Mouse (Mus musculus): ENCODE measurements around the gene Tsga10.

The Tsga10 gene

GRCm38 (mm10) chr1:37869362-37869761 is 3.1 kb upstream of the Tsga10 start:
- no peak for TF ChIP-seq GATA4 (IDR thresholded peaks at IDR 0.05; ENCODE audit: insufficient replicate concordance, low read length)

- TF ChIP-seq GATA4 (IDR thresholded peaks at IDR 0.05; ENCODE audit: insufficient replicate concordance, low read length): no peak
These were observed 2.4 kb upstream of the Tsga10 start for GRCm38 (mm10) chr1:37868640-37869039.

GRCm38 (mm10) chr1:37867684-37868322 is 1.6 kb upstream of the Tsga10 start:
- TF ChIP-seq GATA4 (IDR thresholded peaks at IDR 0.05; ENCODE audit: insufficient replicate concordance, low read length): no peak

GRCm38 (mm10) chr1:37867056-37867455 is 827 bp upstream of the Tsga10 start:
- TF ChIP-seq GATA4 (IDR thresholded peaks at IDR 0.05; ENCODE audit: insufficient replicate concordance, low read length): no peak

GRCm38 (mm10) chr1:37865401-37866215 is 621 bp downstream of the Tsga10 start:
- no peak for TF ChIP-seq GATA4 (IDR thresholded peaks at IDR 0.05; ENCODE audit: insufficient replicate concordance, low read length)

- peak; percentile 39; the same call in 1 of the 2 replicates for TF ChIP-seq GATA4 (IDR thresholded peaks at IDR 0.05; ENCODE audit: insufficient replicate concordance, low read length)
These were observed 1.5 kb downstream of the Tsga10 start for GRCm38 (mm10) chr1:37864511-37865400.

DNA sequence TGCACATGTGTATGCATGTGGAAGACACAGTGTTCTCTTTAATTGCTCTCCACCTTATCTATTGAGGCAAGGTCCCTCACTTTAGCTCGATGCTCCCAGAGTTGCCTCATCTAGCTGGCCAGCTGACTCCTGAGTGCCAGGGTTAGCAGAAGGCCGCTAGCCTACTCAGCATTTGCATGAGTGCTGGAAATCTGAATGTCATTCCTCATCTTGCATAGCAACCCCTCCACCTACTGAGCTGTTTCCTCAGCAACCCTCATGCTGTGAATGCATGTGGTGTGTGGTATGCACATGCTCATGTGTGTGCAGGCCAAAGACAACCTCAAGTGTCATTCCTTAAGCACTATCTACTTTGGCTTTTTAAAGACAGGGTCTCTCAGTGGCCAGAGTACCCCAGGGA is 15.5 kb downstream of the Tsga10 start:
- no peak for TF ChIP-seq GATA4 (IDR thresholded peaks at IDR 0.05; ENCODE audit: insufficient replicate concordance, low read length)

DNA sequence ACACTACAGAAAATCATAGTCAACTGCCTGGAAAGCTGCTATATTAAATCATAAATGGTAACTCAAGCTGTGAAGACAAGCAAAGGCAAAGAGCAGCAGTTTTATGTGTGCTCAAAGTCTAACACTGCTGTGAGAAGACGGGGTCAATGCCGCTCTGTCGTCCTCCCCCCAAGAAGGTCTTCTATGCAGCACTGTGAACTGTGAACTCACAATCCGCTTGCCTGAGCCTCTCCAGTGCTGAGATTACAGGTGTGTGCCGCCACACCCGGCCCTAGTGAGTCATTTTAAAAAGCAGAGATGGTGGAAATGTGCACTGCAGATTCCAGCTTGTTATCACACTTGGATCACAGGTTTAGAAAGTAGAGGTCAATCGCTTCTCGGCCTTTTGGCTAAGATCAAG is 19.4 kb downstream of the Tsga10 start:
- no peak for TF ChIP-seq GATA4 (IDR thresholded peaks at IDR 0.05; ENCODE audit: insufficient replicate concordance, low read length)

DNA sequence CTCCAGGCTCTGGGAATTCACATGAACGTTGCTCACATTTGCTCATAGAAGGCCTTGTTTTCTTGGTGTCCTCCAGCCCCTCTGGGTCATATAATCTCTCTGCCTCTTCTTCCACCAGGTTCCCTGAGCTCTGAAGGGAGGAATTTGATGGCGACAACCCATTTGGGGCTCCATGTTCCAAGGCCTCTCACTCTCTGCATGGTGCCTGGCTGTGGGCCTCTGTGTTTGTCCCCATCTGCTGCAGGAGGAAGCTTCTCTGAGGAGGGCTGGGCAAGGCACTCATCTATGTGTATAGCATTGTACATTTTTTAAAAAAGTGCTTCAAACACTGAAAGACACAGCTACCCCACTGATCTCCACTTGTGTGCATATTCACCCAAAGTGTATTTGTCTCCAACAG is 34.5 kb downstream of the Tsga10 start:
- TF ChIP-seq GATA4 (IDR thresholded peaks at IDR 0.05; ENCODE audit: insufficient replicate concordance, low read length): no peak

DNA sequence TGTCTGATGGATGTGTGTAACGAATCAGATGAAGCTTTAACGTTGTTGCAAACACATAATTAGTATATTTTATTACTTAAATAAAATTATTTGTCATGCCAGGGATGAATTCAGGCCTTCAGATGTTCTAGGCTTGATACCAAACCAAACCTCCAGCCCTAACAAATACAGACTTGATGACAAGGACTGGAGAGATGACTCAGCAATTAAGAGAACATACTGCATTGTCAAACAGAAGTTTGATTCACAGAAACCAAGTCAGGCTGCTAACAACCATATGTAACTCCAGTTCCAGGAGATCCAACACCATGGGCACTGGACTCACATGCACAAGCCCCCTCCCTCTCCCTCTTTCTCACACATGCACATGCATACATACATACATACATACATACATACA is 65.9 kb downstream of the Tsga10 start:
- no peak for TF ChIP-seq GATA4 (IDR thresholded peaks at IDR 0.05; ENCODE audit: insufficient replicate concordance, low read length)

GRCm38 (mm10) chr1:37799505-37799904 is 66.7 kb downstream of the Tsga10 start:
- no peak for TF ChIP-seq GATA4 (IDR thresholded peaks at IDR 0.05; ENCODE audit: insufficient replicate concordance, low read length)

DNA sequence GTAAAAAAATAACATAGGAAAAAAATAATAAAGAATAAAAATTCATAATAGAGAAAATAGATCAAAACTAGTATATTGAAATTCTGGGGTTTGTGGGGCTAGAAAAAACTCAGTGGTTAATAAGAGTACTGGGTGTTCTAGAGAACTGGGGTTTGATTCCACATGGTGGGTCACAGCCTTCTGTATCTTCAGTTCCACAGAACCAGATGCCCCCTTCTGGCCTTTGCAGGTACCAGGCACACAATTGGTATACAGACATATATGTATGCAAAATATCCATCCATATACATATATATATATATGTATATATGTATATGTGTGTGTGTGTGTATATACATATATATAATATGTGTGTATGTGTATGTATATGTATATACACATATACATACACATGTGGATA is 106.8 kb downstream of the Tsga10 start:
- no peak for TF ChIP-seq GATA4 (IDR thresholded peaks at IDR 0.05; ENCODE audit: insufficient replicate concordance, low read length)

DNA sequence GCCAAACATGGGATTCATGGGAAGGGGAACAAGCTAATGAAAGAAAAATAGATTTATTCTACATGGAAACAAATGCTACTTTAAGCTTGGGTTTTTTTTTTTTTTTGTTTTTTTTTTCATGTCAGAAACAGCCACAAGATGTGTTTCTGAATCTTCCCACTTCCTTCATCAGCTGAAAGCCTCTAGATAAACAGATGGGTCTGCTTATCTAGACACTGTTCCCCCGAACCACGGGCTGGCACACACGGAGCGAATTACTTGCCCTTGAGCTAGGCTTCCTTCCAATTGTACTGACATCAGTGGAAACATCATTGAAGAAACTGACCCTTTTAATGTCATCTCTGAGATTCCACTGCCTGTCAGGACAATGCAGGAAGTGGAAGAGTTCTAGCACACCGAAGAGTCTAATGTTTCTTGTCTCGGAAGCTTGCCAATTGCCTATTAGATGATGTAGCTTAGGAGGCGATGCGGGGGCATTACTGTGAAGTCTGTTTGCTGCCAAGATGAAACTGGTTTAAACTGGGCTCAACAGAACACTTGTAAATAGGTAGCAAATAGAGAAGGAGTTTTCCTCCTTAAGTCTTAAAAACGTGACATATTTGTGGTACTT is 121.5 kb downstream of the Tsga10 start:
- no peak for TF ChIP-seq GATA4 (IDR thresholded peaks at IDR 0.05; ENCODE audit: insufficient replicate concordance, low read length)

GRCm38 (mm10) chr1:37742602-37743270 is 123.5 kb downstream of the Tsga10 start:
- no peak for TF ChIP-seq GATA4 (IDR thresholded peaks at IDR 0.05; ENCODE audit: insufficient replicate concordance, low read length)

DNA sequence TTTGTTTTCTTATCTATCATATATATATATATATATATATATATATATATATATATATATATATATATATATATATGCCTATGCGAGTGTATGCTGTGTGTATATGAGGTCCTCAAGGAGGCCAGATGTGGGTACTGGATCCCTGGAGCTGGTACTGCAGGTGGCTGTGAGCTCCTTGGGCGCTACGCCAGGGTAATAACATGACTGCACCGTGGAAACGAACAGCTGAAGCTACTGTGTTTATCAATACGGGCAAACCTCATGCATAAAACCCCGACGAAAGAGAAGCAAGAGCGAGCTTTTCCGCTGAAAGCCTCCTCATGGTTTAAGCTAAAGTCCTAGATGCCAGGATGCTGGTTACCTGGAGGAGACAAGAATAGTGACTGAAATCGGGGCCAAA is 124.1 kb downstream of the Tsga10 start:
- TF ChIP-seq GATA4 (IDR thresholded peaks at IDR 0.05; ENCODE audit: insufficient replicate concordance, low read length): no peak

Measured in liver, adult (tissue).